Mouse (Mus musculus): ENCODE results near the gene Fam184a. TPM values are rescaled to one million over a fixed set of nuclear protein-coding genes. Genes with fewer than 3 reads are reported as not detected.
"Not testable (repeated sequence)": the region's sequence is repeated elsewhere in the genome, so short reads cannot be mapped to it uniquely, and the experiment has no call there.

Gene Fam184a
- total and polyA plus RNA-seq, 2 experiments from 2014 or later, result 14.6 to 14.7 TPM

DNA sequence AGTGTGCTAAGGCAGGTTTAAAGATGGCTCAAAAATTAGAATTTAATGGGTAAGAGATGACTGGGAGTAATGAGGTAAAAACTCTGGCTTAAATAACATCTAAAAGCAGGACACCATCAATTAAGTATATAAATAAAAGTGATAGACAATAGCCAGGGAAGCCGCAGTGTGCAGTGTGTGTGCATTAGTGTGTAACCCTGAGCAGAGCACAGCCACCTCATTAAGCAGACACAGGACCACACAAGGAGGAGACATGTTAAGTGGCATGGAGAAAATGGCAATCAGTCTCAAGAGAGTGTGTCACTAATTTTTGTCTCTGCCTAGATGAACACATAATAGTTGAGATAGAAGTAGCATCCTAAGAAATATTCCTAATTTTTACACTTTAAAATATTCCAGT lies 62.4 kb downstream of the Fam184a start:
- Histone ChIP-seq H3K4me1 (ENCODE audit: insufficient read depth, low read length) (no peaks in the 10 kb centered on the region), H3K27ac (ENCODE audit: low read depth, low read length) (no peak overlapping the region), H3K9ac (replicated peaks; ENCODE audit: low read length, poor library complexity, severe bottlenecking) (no peak overlapping the region), H3K9me3 (ENCODE audit: low read length) (0 out of 2 replicates have a peak, but pooled peaks cover 3% of the 10 kb centered on the region), H3K4me2 (ENCODE audit: low read depth, low read length, poor library complexity, severe bottlenecking) (no peak overlapping the region), H3K36me3 (ENCODE audit: insufficient read depth, low read length) (no peaks in the 10 kb centered on the region), H3K27me3 (ENCODE audit: insufficient read depth, low read length) (no peaks in the 10 kb centered on the region), H3K4me3 (ENCODE audit: low read depth, low read length) (no peak overlapping the region)
- DNase-seq (ENCODE audit: low spot score) (no peak), ATAC-seq (ENCODE audit: low FRiP score) (no peak)
- WGBS, result 77% methylated on average over 1 of the region's 1 CpGs
- no peak for TF ChIP-seq CTCF (IDR thresholded peaks at IDR 0.05)

GRCm38 (mm10) chr10:53687888-53688287 lies 63.0 kb downstream of the Fam184a start:
- Histone ChIP-seq H3K4me2 (ENCODE audit: low read depth, low read length, poor library complexity, severe bottlenecking) (no peak overlapping the region), H3K9me3 (ENCODE audit: low read length) (0 out of 2 replicates have a peak, but pooled peaks cover 3% of the 10 kb centered on the region), H3K36me3 (ENCODE audit: insufficient read depth, low read length) (peaks cover 3% of the 10 kb centered on the region; the same call in 1 of the 2 replicates), H3K27ac (ENCODE audit: low read depth, low read length) (no peak overlapping the region), H3K4me3 (ENCODE audit: low read depth, low read length) (no peak overlapping the region), H3K4me1 (ENCODE audit: insufficient read depth, low read length) (no peaks in the 10 kb centered on the region), H3K27me3 (ENCODE audit: insufficient read depth, low read length) (no peaks in the 10 kb centered on the region), H3K9ac (replicated peaks; ENCODE audit: low read length, poor library complexity, severe bottlenecking) (no peak overlapping the region)
- ATAC-seq (ENCODE audit: low FRiP score), result no peak
- WGBS, result 71% methylated on average over 5 of the region's 5 CpGs
- DNase-seq (ENCODE audit: low spot score), result no peak
- no peak for TF ChIP-seq CTCF (IDR thresholded peaks at IDR 0.05)

GRCm38 (mm10) chr10:53685806-53686205 lies 65.1 kb downstream of the Fam184a start:
- no peak overlapping the region for H3K4me2 ChIP-seq (ENCODE audit: low read depth, low read length, poor library complexity, severe bottlenecking)
- ATAC-seq (ENCODE audit: low FRiP score) (no peak), DNase-seq (ENCODE audit: low spot score) (no peak)
- no peaks in the 10 kb centered on the region for H3K27me3 ChIP-seq (ENCODE audit: insufficient read depth, low read length)
- H3K27ac ChIP-seq (ENCODE audit: low read depth, low read length), result no peak overlapping the region
- H3K9me3 ChIP-seq (ENCODE audit: low read length), result no peaks in the 10 kb centered on the region
- WGBS, result 78% methylated on average over 3 of the region's 3 CpGs
- no peak overlapping the region for H3K9ac ChIP-seq (replicated peaks; ENCODE audit: low read length, poor library complexity, severe bottlenecking)
- H3K4me3 ChIP-seq (ENCODE audit: low read depth, low read length), result no peak overlapping the region
- no peaks in the 10 kb centered on the region for H3K4me1 ChIP-seq (ENCODE audit: insufficient read depth, low read length)
- peaks cover 3% of the 10 kb centered on the region; the same call in 1 of the 2 replicates for H3K36me3 ChIP-seq (ENCODE audit: insufficient read depth, low read length)
- no peak for TF ChIP-seq CTCF (IDR thresholded peaks at IDR 0.05)

GRCm38 (mm10) chr10:53683226-53683625 lies 67.7 kb downstream of the Fam184a start:
- Histone ChIP-seq H3K27me3 (ENCODE audit: insufficient read depth, low read length) (no peaks in the 10 kb centered on the region), H3K9ac (replicated peaks; ENCODE audit: low read length, poor library complexity, severe bottlenecking) (no peak overlapping the region), H3K4me3 (ENCODE audit: low read depth, low read length) (no peak overlapping the region), H3K4me1 (ENCODE audit: insufficient read depth, low read length) (no peaks in the 10 kb centered on the region), H3K27ac (ENCODE audit: low read depth, low read length) (no peak overlapping the region), H3K9me3 (ENCODE audit: low read length) (no peaks in the 10 kb centered on the region), H3K4me2 (ENCODE audit: low read depth, low read length, poor library complexity, severe bottlenecking) (no peak overlapping the region), H3K36me3 (ENCODE audit: insufficient read depth, low read length) (peaks cover 3% of the 10 kb centered on the region; the same call in 1 of the 2 replicates)
- 69% methylated on average over 5 of the region's 5 CpGs for WGBS
- no peak for TF ChIP-seq CTCF (IDR thresholded peaks at IDR 0.05)
- no peak for ATAC-seq (ENCODE audit: low FRiP score)
- DNase-seq (ENCODE audit: low spot score), result no peak

GRCm38 (mm10) chr10:53679690-53680557 lies 71.0 kb downstream of the Fam184a start:
- no peak overlapping the region for H3K4me3 ChIP-seq (ENCODE audit: low read depth, low read length)
- no peaks in the 10 kb centered on the region for H3K9me3 ChIP-seq (ENCODE audit: low read length)
- TF ChIP-seq CTCF (IDR thresholded peaks at IDR 0.05), result no peak
- ATAC-seq (ENCODE audit: low FRiP score) (peak; percentile 69; the same call in 1 of the 2 replicates), DNase-seq (ENCODE audit: low spot score) (peak; percentile 53)
- no peak overlapping the region for H3K4me2 ChIP-seq (ENCODE audit: low read depth, low read length, poor library complexity, severe bottlenecking)
- no peaks in the 10 kb centered on the region for H3K27me3 ChIP-seq (ENCODE audit: insufficient read depth, low read length)
- 38% methylated on average over 6 of the region's 6 CpGs for WGBS
- H3K9ac ChIP-seq (replicated peaks; ENCODE audit: low read length, poor library complexity, severe bottlenecking), result no peak overlapping the region
- H3K36me3 ChIP-seq (ENCODE audit: insufficient read depth, low read length), result peaks cover 3% of the 10 kb centered on the region; the same call in 1 of the 2 replicates
- no peaks in the 10 kb centered on the region for H3K4me1 ChIP-seq (ENCODE audit: insufficient read depth, low read length)
- H3K27ac ChIP-seq (ENCODE audit: low read depth, low read length), result no peak overlapping the region

- no peak overlapping the region for H3K4me3 ChIP-seq (ENCODE audit: low read depth, low read length)
- ATAC-seq (ENCODE audit: low FRiP score) (no peak), DNase-seq (ENCODE audit: low spot score) (no peak)
- H3K9ac ChIP-seq (replicated peaks; ENCODE audit: low read length, poor library complexity, severe bottlenecking), result no peak overlapping the region
- H3K4me2 ChIP-seq (ENCODE audit: low read depth, low read length, poor library complexity, severe bottlenecking), result no peak overlapping the region
- H3K27me3 ChIP-seq (ENCODE audit: insufficient read depth, low read length), result no peaks in the 10 kb centered on the region
- H3K4me1 ChIP-seq (ENCODE audit: insufficient read depth, low read length), result no peaks in the 10 kb centered on the region
- no peak overlapping the region for H3K27ac ChIP-seq (ENCODE audit: low read depth, low read length)
- H3K9me3 ChIP-seq (ENCODE audit: low read length), result no peaks in the 10 kb centered on the region
- no peak for TF ChIP-seq CTCF (IDR thresholded peaks at IDR 0.05)
- 79% methylated on average over 4 of the region's 4 CpGs for WGBS
- H3K36me3 ChIP-seq (ENCODE audit: insufficient read depth, low read length), result no peaks in the 10 kb centered on the region
Observed at GRCm38 (mm10) chr10:53661788-53662187, 89.1 kb downstream of the Fam184a start.

DNA sequence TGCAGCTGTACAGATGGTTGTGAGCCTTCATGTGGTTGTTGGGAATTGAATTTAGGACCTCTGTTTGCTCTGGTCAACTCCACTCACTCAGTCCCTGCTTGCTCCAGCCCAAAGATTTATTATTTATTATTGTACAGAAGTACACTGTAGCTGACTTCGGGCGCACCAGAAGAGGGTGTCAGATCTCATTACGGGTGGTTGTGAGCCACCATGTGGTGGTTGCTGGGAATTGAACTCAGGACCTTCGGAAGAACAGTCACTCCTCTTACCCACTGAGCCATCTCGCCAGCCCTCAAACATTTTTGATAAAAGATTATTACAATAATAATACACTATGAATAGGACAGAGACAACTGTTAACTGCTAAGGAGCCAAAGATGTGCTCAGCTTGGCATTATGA lies 96.7 kb downstream of the Fam184a start:
- not testable (repeated sequence) for ATAC-seq (ENCODE audit: low FRiP score); H3K27ac ChIP-seq (ENCODE audit: low read depth, low read length); H3K4me1 ChIP-seq (ENCODE audit: insufficient read depth, low read length); H3K27me3 ChIP-seq (ENCODE audit: insufficient read depth, low read length); H3K4me2 ChIP-seq (ENCODE audit: low read depth, low read length, poor library complexity, severe bottlenecking); DNase-seq (ENCODE audit: low spot score); H3K36me3 ChIP-seq (ENCODE audit: insufficient read depth, low read length); H3K9me3 ChIP-seq (ENCODE audit: low read length); H3K4me3 ChIP-seq (ENCODE audit: low read depth, low read length); H3K9ac ChIP-seq (replicated peaks; ENCODE audit: low read length, poor library complexity, severe bottlenecking)
- WGBS, result 81% methylated on average over 5 of the region's 5 CpGs
